Mouse (Mus musculus): ENCODE measurements at regions not wholly inside any gene's neighbourhood (a gene's known extent, or its start where the extent isn't known, plus 50 kb on each side); places are given as distances from the start of the nearest gene placed in this dataset.

DNA sequence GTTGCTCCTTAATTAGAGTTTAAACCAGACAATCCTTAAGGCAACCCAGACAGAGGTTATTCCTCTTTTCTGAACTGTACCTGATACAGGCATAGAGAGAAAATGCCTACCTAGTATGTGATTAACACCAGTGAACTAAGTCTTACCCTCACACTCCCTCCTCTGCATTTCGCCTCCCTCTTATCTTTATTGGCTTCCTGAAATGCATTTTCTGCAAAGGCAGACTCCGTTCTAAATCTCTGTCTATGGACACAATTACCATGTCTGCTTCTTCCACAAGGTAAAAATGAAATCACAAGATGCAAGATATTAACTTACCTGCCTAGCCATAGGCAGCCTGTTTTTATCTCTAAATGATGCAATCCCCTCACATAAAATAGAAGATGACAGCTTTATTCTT is 121.2 kb upstream of the Cpeb2 start:
- TF ChIP-seq POLR2A (IDR thresholded peaks at IDR 0.05; ENCODE audit: insufficient read depth, low read depth, low read length): no peak
- no peak for TF ChIP-seq CTCF (IDR thresholded peaks at IDR 0.05)
